Mouse (Mus musculus): ENCODE data around the gene Il1b.

Il1b gene

GRCm38 (mm10) chr2:129367246-129367645, 3.7 kb downstream of the Il1b start:
- DNase-seq = no peak

- DNase-seq = no peak
Measured at GRCm38 (mm10) chr2:129360975-129361560, 9.9 kb downstream of the Il1b start.

DNA sequence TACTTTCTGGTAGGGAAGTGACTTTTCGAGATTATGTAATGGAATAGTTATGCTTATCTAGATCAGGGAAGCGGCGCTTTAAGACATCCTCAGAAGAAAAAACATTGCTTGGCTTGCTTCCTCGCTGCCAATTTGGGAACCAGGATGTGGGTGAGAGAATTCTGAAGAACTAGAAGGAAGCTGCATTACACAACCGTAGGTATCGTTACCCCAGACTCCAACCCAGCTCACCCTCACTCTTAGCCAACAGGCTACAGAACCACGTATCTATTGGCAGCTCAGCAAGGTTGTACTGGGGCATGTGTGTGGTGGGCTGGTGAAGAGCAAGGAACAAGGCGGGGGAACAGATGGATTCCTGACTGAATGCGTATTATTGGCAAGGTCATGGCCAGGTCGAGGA, 10.7 kb downstream of the Il1b start:
- DNase-seq = peak; percentile 21

DNA sequence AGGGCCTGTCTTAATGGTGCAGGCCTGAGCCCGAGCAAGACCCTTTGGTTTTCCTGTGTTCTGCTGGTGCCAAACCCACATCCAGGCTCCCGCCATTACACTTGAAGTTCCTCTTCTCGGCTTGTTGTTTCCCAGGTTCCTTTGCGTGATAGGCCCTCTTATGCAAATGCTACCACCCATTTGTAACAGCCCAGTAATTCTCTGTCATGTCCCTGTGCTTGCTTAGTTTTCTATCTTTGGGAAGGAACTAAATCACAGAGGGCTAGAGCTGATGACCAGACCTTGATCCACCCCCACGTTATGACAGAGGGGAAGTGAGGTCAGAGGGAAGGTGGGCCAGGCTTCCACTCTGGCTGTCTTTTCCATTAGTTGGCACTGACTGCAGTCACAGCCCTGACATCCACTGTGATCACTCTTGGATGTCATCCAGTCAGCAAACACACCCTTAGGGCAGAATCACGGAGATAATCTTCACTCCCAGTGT, 32.8 kb downstream of the Il1b start:
- peak; percentile 41 for DNase-seq

DNA sequence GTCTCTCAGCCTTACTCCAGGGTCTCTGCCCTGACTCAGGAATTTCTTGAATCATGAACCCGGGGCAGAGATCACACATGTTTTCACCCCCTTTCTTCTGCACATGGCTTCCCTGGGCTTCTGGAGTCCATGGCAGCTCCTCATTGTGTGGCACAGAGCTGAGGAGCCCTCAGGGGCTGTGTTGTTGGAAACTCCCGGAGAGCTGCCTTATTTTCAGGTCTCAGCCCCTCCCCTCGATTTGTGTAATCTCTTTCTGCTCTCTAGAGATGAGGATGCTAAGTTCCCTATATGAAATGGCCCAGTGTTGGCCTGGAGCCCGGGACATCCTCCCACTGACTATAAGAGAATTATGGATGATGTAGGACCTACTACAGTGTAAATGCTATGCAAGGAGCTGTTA, 37.5 kb downstream of the Il1b start:
- no peak for DNase-seq

DNA sequence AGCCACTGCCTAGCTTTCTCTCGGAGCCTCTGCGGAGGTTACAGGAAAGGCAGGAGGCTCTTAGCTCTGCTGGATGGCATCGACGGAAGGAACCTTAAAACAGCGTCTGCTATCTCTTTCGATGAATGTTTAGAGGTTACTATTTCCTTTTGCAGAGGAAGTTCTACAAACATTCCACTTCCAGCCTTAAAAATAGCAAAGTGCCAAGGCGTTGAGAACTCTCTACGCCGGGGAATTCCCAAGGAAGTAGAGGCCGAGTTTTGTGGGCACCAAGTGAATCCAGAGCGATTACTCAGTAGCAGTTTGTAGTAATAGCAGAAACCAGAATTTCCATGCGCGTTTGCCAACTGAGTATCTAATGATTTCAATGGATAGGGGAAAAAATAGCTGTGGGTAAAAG, 40.4 kb downstream of the Il1b start:
- DNase-seq = peak; percentile 53

DNA sequence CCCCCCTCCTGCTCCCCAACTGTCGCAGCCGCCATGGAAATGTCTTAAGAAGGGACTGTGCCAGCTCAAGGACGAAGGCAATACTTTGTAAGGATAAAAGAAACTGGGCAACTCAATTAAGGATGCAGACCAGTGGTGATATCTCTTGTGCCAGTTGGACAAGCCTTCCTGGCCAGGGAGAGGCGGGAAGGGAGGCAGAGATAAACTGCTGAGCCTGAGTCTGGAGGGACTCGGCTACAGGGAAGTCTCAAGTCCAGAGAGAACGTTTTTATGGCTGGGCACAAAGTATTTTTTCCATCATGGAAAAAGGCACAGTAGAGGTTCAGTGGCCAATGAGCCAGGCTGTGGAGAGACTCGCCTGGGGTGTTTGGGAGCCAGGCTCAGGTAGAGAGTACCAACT, 40.9 kb downstream of the Il1b start:
- DNase-seq = no peak

- no peak for DNase-seq
Measured at GRCm38 (mm10) chr2:129328238-129328637, 42.7 kb downstream of the Il1b start.

- DNase-seq = no peak
Measured at GRCm38 (mm10) chr2:129324216-129324615, 46.7 kb downstream of the Il1b start.

GRCm38 (mm10) chr2:129322117-129322635, 48.8 kb downstream of the Il1b start:
- no peak for DNase-seq

DNA sequence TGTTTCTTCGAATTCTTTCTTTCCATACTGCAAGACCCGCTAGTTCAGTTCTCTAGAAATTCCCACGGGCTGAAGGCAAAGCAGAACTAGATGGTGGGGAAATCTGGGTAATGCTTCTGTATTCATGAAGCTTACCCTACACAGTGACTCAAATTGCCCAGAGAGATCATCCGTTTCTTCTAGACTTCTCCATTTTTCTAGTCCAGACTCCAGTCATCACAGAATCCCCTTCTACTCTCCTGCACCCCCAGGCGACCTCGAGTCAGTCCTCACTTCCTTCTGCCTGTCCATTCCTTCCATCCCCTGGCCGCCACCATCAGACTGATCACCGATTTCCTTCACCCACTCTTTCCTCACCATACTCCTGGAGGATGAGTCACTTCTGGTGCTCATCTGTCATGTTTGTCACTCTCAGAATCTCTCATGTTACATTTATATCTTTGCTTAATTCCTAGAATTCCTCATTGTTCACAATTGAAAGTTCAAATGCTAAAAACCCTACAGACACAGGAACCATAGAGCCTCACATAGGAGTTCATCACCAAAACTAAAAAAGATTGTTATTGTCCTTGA, 50.8 kb downstream of the Il1b start:
- DNase-seq = no peak

DNA sequence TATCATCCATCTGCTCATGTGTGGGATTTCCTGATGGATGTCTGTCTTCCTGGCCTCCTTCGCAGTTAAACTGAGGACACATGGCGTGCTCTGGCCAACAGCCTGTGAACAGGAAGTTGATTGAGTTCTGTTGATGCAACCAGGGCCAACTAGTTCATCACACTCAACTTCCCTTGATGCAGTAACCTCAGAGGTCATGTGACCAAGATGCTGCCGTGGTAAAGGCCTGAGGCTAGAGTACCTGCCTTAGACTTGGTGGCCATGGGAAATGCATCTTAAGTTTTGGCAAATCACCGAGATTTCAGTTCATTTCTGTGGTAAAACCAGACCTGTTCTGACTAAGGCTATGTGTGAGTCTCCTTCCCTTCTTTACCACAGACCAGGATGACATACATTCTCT, 55.1 kb downstream of the Il1b start:
- DNase-seq = peak; percentile 48

- no peak for DNase-seq
Measured at GRCm38 (mm10) chr2:129314880-129315279, 56.1 kb downstream of the Il1b start.
